Mouse (Mus musculus): Measurements from ENCODE around the gene Rbmxl1. TPM values are rescaled to one million over a fixed set of nuclear protein-coding genes. Genes with fewer than 3 reads are reported as not detected.
"Not testable (repeated sequence)": the region's sequence is repeated elsewhere in the genome, so short reads cannot be mapped to it uniquely, and the experiment has no call there.

Gene Rbmxl1
- 10 to 100 TPM; 52.4 to 54.2 TPM for total RNA-seq (2021)
- long read RNA-seq, experiment 1, transcript Rbmxl1-202 (2 exons, 1,622 nt): major isoform, 18 of 26 reads
- long read RNA-seq, experiment 1, partial matches to known transcripts: 0 of 26 reads
- long read RNA-seq, experiment 1, other reads (novel, unspliced or antisense): 4 of 26 reads
- long read RNA-seq, experiment 2, transcript Rbmxl1-201 (2 exons, 1,695 nt): minor isoform, 6 of 35 reads
- long read RNA-seq, experiment 2, transcript Rbmxl1-202 (2 exons, 1,622 nt): major isoform, 21 of 35 reads
- long read RNA-seq, experiment 2, partial matches to known transcripts: 0 of 35 reads
- long read RNA-seq, experiment 2, other reads (novel, unspliced or antisense): 8 of 35 reads

GRCm38 (mm10) chr8:78508719-78509272 lies at the start of gene Rbmxl1:
Rbmxl1 (minus strand) TSS chr8:78508898.
- peak; percentile 90 to 93 for DNase-seq (ENCODE audit: extremely low spot score in 1 of 2, low spot score in 2 of 2)
- Histone ChIP-seq H3K4me3 (peak within 1 kb of the TSS; percentile 63), H3K27ac (peak within 1 kb of the TSS; percentile 97)
- TF ChIP-seq CTCF (IDR thresholded peaks at IDR 0.05): no peak; the same call in 1 of the 2 replicates
- intact Hi-C loops (cut with DNase I): loop anchor here (2.0 kb wide), 1 partner anchor 134 kb away; no protein-coding TSS in a partner anchor

DNA sequence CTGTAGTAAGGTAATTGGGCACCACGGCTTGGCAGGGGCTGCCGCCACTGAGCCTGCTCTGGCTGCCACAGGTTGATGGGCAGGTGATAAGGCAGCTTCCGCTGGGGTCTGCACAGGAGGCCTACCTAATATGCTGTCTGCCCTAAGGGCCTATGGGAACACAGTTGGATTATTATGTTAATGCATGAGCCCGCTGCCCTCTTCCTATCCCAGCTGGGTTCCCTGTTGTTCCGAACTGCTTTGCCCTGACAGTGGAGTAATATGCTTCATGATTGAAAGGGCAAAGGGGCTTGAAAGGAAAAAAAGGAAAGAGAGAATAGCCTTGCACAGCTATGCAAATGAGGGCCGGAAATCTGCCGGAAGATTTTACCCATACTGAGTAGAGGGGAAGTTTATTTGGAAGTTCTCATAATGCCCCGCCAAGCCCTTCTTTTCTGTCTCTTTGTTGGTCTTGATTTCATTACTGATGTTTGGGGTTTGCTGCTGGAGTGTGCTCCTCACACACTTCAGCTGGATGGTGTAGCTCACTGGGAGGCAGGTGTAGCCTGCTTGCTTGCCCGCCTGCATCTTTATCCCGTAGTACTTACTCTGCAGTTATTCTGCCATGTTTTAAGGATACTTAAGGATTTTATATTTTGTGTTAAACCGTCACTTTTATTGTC lies 48.2 kb upstream of the Rbmxl1 start:
- DNase-seq (ENCODE audit: extremely low spot score in 1 of 2, low spot score in 2 of 2): no peak
- Histone ChIP-seq H3K4me3 (no peak overlapping the region), H3K27ac (no peak overlapping the region)
- TF ChIP-seq CTCF (IDR thresholded peaks at IDR 0.05): no peak
- intact Hi-C loops (cut with DNase I): no loop called here

DNA sequence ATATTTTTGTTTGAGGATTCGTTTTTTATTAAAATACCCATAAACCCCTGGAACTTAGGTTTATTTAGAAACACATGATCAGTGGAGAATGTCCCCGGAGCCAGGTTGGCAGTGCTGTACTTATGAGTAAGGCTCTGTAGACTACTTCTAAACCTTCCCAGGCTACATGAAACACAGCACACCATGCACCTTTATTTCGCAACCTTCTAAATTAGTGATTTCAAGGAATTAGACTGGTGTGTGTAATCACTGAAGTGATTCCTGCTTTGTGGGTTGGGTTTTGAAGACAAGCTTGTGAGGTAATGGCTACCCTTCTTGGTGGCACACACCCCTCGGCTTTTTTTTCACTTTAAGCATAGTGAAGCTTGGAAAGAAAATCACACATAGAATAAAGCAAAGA lies 47.1 kb upstream of the Rbmxl1 start:
- intact Hi-C loops (cut with DNase I): no loop called here

GRCm38 (mm10) chr8:78550752-78551134 lies 42.0 kb upstream of the Rbmxl1 start:
- intact Hi-C loops (cut with DNase I): no loop called here
- H3K4me3 ChIP-seq: no peak overlapping the region
- no peak overlapping the region for H3K27ac ChIP-seq
- DNase-seq (ENCODE audit: extremely low spot score in 1 of 2, low spot score in 2 of 2): no peak
- no peak for TF ChIP-seq CTCF (IDR thresholded peaks at IDR 0.05)

More for the DNA sequence above, 47.1 kb upstream of the Rbmxl1 start:
- Histone ChIP-seq H3K27ac (no peak overlapping the region), H3K4me3 (no peak overlapping the region)
- TF ChIP-seq CTCF (IDR thresholded peaks at IDR 0.05): no peak
- DNase-seq (ENCODE audit: extremely low spot score in 1 of 2, low spot score in 2 of 2): no peak

- no peak overlapping the region for H3K4me3 ChIP-seq
- intact Hi-C loops (cut with DNase I): no loop called here
- no peak for DNase-seq (ENCODE audit: extremely low spot score in 1 of 2, low spot score in 2 of 2)
- no peak for TF ChIP-seq CTCF (IDR thresholded peaks at IDR 0.05)
- H3K27ac ChIP-seq: no peak overlapping the region
Measured at GRCm38 (mm10) chr8:78549971-78550751, 41.5 kb upstream of the Rbmxl1 start.

DNA sequence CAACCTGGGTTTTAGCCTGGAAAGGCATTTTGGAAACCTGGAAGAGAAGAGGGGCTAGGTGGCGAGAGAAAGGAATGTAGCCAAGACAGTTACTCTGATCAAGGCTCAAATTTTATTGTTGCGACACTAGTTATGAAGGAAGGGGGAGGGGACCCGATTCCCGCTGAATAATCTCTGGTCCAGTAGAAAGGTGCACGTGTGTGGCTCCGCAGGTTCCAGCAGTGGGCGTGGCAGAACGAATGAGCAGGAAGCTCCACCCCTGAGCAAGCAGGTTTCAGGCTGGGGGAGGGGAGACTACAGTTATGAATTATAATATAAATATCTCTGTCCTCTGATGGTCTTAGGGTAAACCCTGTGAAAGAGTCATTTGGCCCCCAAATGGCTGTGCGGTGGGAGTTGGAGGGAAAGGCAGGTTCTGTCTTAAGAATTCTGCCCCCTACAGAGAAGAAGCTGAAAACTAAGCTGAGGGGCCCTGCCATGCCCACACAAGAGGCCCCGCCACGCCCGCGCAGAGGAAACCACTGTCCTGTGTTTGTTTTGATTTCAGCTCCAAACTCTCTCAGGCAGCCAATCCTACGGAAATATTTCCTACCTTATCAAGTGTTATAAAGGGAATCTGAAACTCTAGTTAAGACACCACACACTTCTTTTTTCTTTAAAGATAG lies 36.6 kb upstream of the Rbmxl1 start:
- H3K27ac ChIP-seq; DNase-seq (ENCODE audit: extremely low spot score in 1 of 2, low spot score in 2 of 2); H3K4me3 ChIP-seq; intact Hi-C loops (cut with DNase I): not testable (repeated sequence)

GRCm38 (mm10) chr8:78544545-78544944 lies 35.8 kb upstream of the Rbmxl1 start:
- DNase-seq (ENCODE audit: extremely low spot score in 1 of 2, low spot score in 2 of 2): no peak
- intact Hi-C loops (cut with DNase I): no loop called here
- no peak for TF ChIP-seq CTCF (IDR thresholded peaks at IDR 0.05)
- H3K27ac ChIP-seq: no peak overlapping the region
- H3K4me3 ChIP-seq: no peak overlapping the region

DNA sequence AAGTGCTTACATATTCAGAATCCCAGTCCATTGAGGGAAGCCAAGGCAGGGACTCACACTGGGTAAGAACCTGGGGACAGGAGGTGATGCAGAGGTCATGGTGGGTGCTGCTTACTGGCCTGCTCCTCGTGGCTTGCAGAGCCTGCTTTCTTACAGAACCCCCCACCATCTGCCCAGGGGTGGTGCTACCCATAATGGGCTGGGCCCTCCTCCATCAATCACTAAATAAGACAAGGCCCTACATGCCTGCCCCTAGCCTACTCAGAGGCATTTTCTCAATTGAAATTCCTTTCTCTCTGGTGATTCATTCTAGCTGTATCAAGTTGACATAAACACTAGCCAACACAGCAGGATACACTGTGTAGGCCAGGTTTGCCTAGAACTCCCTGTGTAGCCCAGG lies 34.9 kb upstream of the Rbmxl1 start:
- no peak for TF ChIP-seq CTCF (IDR thresholded peaks at IDR 0.05)
- intact Hi-C loops (cut with DNase I): no loop called here
- H3K27ac ChIP-seq: no peak overlapping the region
- DNase-seq (ENCODE audit: extremely low spot score in 1 of 2, low spot score in 2 of 2): no peak
- no peak overlapping the region for H3K4me3 ChIP-seq

DNA sequence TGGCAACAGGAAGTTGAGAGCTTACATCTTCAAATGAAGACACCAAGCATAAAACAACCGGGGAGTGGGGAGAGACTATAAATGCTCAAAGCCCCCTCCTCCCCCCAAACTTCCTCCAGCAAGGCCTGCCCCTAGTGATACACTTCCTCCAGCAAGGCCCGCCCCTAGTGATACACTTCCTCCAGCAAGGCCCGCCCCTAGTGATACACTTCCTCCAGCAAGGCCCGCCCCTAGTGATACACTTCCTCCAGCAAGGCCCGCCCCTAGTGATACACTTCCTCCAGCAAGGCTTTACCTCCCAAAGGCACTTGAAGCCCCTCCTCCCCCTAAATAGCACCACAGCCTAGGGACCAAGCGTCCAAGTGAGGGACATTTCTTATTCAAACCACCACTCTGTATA lies 34.0 kb upstream of the Rbmxl1 start:
- H3K27ac ChIP-seq; DNase-seq (ENCODE audit: extremely low spot score in 1 of 2, low spot score in 2 of 2); intact Hi-C loops (cut with DNase I); H3K4me3 ChIP-seq: not testable (repeated sequence)

DNA sequence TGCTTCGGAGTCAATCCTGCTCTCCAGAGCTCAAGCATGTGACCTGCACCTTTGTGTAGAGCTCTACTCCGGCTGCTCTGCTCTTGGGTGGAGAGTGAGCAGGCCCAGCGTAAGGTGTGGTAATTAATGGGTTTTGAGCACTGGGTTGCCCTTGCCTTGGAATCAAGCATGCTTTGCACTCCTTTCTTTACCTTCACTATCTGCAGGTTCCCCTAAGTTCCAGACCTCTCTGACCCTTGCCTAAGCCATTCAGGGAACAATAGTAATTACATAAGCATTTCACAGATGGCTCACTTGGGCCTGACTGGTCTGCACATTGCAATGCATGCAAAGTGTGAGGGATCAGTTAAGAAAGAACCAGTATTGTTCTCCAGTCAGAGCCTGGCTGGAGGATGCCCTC lies 29.1 kb upstream of the Rbmxl1 start:
- no peak overlapping the region for H3K4me3 ChIP-seq
- H3K27ac ChIP-seq: no peak overlapping the region
- intact Hi-C loops (cut with DNase I): no loop called here
- no peak for TF ChIP-seq CTCF (IDR thresholded peaks at IDR 0.05)
- no peak for DNase-seq (ENCODE audit: extremely low spot score in 1 of 2, low spot score in 2 of 2)

DNA sequence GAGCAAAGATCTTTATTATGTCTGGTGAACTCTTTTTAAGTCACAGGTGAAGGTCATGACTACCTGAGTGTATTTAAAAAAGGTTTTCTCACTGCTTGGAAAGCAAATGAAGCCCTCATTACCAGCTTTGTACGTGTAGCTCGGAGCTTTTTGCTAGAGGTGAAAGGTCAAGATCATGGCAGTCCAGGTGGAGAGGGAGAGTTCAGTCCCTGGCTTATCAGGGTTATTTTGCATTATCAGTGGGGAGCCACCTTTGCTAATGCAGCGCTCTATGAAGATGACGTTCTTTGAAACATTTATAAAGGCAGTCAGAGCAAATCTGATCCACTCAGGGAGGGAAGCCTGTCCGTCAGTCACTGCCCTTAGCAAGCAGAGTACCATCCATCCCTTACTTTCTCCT lies 28.0 kb upstream of the Rbmxl1 start:
- Histone ChIP-seq H3K27ac (no peak overlapping the region), H3K4me3 (no peak overlapping the region)
- no peak for DNase-seq (ENCODE audit: extremely low spot score in 1 of 2, low spot score in 2 of 2)
- intact Hi-C loops (cut with DNase I): no loop called here
- TF ChIP-seq CTCF (IDR thresholded peaks at IDR 0.05): no peak

All from left cerebral cortex, adult 2 months (tissue).